Mouse (Mus musculus) embryo, embryonic 11 days (tissue): ENCODE data around the gene Casz1.

Experiments used
- DNase-seq: peaks from one replicate; pipeline ENCODE4 v3.0.0-alpha.2; 2015

Gene Casz1

DNA sequence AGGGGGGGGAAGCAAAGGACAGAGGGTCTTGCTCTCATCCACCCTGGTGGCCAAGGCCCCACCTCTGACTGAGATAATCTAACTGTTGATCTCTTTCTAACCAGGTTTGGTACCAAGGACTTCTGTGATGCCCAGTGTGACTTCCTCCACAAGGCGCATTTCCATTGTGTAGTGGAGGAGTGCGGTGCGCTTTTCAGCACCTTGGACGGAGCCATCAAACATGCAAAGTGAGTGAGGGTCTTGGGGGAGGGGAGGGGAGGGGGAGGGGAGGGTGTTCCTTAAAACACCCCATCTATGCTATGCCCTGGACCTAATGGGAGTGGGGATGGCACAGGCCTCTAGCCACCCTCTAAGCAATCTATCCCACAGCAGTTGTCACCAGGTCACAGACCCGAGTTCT, 138.9 kb downstream of the Casz1 start:
- DNase-seq: no peak

DNA sequence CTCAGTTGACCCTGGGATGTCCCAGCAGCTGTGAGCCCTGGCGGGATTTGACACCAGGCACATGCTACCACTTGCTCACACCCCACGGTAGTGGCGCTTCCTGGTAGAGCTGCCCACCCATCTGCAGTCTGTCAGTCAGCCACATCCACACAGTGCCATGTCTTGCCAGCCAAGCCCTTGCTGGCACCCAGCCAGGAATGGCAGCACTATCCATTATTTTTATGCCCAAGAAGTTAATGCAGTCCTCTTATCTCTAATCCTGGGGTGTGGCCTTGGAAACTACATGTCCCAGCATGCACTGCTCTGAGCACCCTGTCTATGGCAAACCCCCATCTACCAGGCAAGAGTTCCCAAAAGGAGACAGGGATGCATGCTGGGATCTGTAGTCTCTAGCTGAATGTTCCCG, 141.2 kb downstream of the Casz1 start:
- DNase-seq: no peak

DNA sequence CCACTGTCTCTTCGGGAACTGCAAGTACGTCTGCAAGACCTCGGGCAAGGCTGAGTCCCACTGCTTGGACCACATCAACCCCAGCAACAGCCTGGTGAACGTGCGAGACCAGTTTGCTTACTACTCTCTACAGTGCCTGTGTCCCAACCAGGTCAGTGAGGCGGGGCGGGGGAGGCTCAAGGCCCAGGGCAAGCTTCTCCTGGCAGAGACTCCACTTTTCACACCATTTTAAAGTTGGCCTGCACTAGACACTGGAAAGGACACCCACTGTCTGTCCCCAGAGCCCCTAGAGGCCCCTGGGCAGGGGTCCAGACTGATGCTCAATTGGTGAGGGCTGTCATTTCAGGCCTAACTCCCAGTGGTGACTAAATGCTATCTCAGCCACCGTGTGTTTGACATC, 141.8 kb downstream of the Casz1 start:
- no peak for DNase-seq

DNA sequence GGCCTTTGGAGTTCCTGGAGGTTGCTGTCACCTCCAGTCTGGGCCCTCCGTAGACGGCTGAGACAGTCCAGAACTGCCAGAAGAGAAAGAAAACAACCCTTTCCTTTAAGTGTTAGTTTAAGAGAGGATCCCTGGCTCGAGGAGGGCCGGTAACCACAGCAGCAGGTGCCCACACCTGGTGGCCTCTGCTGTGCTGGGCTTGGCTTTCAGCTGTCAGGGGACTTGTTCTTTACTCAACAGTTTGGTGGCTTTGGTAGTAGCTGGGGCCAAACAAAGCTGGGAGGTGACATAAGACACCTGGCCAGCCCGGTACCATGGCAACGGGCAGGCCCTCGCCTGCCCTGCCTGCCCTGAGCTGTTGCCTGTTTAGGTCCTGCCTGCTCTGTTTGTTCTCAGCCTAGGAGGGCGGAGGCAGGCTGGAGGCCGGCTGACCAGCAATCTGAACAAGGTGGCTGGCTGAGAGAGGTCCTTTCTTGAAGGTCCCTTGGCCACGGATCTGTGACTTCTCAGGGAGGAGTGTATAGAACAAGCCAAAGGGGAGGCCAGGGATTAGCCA, 143.7 kb downstream of the Casz1 start:
- peak; percentile 39 for DNase-seq

DNA sequence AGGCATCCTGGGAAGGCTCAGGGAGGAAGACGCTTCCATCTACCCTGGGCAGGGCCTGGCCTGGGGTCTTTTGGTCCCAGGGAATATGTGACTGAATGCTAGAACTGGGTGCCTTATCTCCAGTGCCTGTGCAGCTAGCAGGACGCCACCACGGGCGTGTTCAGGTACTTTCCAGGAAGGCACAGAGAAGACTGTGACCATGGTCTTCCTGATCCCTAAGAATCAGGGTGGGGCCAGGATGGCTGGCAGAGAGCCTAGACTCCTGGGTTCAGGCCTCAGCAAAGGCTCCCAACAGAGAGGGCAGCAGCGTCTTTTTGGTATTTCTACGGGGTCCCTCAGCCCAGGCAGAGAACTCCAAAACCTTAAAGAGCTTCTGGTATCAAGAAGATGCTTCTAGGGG, 146.3 kb downstream of the Casz1 start:
- no peak for DNase-seq

DNA sequence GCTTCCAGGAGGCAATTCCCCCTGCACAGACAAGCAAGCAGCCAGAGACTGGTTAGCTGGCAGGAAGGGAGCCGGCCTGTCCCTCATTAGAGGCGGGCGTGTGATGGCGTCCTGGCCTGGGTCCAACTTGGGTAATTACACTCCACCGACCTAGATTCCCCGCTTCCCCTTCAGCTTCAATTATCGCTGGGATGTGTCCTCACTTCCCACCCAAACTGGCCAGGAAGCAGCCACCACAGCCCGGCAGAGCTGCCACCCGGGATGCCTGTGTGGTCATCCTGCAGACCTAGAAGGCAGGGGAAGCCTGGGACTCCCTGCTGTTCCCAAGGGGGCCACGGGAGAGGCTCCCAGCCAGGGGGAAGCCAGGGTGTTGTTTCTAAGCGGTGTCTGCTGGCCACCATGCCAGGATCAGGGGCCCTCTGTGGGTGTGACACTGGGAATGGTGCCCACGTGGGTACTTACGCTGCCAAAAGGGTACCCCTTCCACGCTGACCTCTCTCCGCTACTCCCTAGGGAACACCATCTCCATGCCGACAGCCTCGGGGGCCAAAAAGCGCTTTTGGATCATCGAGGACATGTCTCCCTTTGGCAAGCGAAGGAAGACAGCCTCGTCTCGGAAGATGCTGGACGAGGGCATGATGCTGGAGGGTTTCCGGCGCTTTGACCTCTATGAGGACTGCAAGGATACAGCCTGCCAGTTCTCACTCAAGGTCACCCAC, 146.9 kb downstream of the Casz1 start:
- peak; percentile 61 for DNase-seq

DNA sequence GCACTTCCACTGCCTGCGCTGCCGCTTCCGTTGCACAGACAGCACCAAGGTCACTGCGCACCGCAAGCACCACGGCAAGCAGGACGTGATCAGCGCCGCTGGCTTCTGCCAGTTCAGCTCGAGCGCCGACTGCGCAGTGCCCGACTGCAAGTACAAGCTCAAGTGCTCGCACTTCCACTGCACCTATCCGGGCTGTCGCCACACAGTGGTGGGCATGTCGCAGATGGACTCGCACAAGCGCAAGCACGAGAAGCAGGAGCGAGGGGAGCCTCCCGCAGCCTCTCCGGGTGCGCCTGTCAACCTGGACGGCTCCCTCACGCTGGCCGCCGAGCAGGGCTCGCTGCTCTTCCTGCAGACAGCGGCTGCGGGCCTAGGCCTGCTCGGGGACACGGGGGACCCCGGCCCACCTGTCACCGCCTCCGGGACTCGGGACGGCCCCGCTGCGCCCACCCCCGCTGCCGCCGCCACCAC, 147.6 kb downstream of the Casz1 start:
- DNase-seq: peak; percentile 55

DNA sequence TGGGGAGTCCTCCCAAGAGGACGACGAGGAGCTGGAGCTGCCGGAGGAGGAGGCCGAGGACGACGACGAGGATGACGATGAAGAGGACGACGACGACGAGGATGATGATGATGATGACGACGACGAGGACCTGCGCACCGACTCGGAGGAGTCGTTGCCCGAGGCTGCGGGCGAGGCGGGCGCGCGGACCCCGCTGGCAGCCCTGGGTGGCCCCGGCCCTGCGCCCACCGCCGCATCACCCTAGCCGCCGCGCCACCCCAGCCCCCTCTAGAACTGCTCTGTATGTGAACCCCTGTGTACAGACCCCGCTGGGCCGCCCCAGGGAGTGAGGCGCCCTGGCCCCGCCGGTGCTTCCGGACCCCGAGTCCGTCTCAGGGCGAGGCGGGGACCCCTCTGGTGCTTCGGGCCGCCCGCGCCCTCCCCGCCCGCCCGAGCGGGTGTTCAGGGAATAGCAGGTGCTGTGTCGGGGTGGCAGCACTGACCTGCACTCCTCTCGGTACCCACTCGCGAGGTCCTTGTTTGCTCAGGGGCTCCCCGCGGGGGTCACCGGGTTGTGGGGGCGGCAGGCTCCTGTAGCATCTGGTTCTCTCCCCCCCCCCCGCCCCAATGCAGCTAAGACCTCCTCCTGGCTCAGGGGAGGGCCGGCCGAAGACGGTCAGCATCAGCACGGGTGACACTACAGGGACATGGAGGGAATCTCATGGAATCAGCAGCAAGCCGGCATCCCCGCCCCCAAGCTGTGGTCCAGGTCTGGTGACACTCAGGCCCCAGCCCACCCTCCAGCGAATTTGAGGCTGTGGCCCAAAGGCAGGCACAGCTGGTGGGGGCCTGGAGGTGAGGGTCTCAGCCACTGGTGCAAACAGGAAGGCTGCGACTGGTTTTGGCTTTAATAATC, 148.3 kb downstream of the Casz1 start:
- peak; percentile 32 for DNase-seq

DNA sequence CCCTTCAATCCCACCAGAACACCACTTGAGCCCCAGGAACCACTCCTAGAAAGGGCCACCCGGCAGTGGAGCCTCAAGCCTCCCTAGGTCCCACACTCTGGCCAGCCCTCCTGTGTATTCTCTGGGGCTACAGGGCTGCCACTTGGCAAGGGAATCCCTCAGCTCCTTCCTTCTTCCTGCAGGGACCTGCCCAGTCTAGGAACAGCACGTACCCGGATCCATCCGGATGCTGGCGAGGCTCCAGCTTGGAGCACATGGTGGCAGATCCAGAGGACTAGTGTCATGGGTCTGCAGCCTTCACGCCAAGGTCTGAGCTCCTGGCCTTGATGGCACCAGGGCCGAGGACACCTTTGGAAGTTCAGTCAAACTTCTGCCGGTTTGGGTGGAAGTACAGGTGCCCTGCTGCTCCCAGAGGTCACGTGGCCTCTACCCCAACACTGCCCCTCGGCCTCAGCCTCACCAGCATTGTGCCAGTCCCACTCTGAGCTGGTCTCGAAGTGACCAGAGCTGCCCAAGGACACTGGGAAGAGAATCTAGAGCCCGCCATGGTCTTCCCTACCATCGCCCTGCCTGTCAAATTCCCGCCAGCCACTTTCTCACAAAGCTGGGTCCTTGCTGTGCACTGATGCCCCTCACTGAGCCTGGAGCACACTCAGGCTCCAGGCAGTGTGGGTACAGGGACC, 151.0 kb downstream of the Casz1 start:
- no peak for DNase-seq

DNA sequence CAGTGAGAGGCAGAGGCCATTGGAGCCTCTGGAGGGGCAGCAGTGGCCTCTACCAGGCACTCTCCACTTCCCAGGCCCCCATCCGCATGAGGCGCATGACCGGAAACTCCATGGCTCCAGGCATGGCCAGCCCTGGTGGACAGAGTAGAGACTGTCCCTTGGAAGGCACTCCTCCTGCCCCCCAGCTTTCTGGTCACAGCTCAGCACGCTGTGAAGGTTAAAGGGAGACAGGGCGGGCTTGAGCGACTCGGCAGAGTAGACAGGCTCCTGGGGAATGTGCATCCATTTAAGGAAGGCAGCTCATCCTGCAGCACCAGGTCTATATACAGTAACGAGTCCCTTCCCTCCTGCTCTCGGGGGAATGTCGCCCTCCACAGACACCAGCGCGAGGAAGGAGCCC, 155.8 kb downstream of the Casz1 start:
- no peak for DNase-seq

DNA sequence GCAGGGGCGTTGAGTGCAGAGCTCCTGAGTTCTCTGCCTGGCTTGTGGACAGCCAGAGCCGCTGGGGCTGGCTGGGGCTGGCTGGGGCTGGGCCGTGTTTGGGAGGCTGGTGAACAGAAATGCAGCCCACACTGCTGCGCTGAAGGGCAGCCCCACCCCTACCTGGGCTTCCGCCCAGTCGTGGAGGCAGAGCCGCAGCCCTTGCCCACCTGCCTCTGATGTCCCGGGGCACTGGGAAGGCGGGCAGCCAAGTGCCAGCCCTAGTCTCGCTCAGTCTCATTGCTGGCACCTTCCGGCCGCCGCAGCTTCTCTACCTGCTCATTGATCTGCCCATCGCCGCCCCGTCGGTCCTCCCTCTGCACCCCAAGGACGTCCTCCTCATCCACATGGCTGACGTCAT, 156.9 kb downstream of the Casz1 start:
- no peak for DNase-seq

DNA sequence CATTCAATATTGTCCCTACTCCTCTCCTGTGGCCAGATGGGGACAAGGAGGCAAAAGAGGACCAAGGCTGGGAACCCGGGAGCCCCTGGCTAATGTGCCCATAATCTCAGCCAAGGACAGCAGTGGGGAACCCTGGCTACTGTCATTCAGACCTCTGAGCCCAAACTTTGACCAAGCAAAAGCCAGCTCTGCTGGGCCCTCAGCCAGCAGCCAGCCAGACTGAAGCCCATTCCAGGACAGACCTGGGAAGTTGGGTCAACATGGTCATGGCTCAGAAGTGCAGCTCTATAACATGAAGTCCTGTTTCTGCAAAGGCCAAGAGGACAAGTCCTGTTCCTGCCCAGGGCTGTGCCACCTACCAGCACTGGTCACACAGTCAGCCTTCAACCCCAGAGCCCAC, 157.9 kb downstream of the Casz1 start:
- no peak for DNase-seq

DNA sequence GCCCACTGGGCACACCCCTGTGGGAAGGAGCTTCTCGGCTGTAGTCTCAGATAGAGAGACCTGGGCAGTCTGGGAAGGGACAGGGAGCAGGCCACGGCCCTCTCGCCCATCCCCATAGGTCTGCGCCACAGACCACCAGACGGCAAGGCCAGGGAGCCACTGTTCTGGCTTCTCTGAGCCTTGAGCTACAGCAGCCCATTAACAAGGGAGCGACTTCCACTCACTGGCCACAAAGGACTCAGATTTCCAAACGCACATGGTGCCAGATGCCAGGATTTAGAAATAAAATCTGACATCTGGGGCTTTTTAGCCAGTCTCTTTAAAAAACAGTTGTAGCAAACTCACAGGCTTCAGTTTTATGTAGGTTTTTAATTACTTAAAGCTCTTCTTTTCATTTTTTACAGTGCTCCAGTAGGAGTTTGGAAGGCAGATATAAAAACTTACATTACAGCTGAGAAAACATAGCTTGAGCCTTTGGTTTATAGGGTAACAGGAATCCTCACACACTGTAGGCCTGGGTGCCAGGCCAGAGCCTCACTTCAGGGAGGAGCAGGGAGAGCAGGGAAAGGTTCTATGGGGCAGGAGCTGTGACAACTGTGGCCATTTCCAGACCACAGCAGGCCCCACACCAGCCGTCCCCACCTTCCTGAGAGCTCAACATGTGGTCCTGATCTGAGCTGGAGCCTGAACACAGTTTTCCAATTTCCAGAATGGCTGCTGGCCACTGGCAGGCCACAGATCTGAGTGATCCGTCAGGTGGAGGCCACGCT, 160.5 kb downstream of the Casz1 start:
- no peak for DNase-seq

DNA sequence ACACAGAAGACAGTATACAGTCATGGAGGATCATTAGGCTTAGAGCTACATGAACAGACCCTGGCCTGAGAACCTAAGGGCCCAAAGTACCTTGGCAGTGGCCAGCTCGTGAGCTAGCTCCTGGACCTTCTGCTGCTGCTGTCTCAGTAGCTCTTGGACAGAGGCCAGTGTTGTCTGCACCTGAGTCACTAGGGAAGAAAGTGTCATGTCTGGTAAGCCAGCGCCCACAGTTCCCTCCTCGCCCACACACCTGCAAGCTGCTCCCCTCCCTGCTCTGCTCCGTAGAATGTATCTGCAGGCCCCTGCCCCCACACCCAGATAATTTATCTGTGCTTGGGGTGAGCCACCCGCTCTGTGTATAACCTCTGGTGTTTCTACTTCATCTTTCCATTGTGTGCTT, 161.9 kb downstream of the Casz1 start:
- DNase-seq: no peak

DNA sequence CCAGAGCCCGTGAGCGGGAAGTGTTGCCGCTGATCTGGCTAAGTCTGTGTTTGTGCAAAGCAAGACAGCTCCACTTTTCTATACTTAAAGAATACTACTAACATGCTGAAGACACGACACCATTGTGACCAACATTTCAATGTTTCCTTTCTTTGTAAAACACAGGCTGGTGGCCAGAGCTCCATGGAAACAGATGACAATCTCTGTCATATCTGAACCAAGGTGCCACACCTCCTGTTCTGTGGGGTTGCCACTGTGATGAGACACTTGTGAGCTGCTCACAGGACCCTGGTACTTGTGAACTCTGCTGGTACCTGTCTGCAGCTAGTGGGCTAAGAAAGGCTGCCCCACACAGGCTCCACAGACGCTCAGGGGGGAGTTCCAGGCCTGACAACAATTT, 164.6 kb downstream of the Casz1 start:
- DNase-seq: no peak

DNA sequence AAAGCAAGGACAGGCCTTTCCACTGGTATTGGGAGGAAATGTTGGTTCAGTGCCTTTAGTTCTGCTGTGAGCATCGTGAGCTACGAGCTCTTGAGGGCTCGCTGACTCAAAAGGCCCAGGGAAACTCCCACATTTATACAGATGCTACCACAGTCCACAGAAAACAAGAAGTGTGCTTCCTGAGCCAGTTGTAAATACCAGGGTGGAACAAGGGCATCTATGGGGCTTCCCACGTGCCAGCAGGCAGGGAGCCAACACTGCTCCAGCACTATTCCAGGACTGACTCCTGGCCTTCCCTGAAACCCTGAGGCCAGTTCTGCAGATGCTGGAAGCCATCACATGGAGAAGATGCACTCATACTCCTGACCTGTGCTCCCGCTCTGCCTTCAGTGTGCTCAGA, 165.4 kb downstream of the Casz1 start:
- DNase-seq: no peak

DNA sequence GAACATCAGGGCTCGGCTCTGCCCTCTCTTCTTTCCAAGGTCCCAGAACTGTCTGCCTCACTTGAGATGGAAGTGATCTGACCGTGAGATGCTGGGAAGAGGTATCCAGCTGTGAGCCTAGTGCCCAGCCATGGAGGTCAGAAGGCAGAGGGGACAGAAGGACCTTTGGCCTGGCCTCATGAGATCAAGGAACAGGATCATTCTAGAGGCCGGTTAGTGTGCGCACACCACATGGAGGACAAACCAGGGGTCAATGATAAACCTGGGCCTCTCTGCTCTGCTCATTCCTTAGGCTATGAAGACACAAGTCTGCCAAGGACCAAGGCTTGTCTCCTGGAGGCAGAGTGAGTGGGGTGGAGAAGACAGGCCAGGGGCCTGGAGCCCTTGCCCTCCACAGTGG, 166.5 kb downstream of the Casz1 start:
- DNase-seq: no peak

DNA sequence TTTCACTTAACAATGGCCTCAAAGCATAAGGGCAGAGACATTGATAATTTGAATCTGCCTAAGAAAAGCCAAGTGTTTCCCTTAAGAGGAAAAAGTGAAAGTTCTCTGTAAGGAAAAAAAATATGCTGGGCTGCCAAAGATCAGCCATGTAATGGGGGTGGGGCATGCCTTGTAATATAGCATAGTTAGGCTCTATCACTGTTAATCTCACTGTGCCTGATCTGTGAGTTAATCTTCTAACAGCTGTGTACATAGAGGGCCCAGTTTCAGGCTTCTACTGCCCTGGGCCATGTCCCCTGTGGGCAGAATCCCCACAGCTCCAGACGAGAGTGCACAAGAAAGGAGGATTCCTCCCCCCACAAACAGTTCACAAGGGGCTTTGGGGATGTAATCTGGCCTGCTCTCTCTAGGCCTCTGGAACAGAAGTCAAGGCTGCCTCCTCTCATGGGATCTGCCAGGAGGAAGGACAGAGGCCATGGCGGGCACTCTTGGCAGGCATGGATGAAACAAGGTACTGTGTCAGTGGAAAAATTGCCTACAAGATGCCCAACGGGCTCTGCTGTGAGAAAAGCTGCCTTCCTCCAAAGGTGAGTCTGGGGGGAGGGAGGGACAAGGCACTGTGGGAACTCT, 167.5 kb downstream of the Casz1 start:
- no peak for DNase-seq

DNA sequence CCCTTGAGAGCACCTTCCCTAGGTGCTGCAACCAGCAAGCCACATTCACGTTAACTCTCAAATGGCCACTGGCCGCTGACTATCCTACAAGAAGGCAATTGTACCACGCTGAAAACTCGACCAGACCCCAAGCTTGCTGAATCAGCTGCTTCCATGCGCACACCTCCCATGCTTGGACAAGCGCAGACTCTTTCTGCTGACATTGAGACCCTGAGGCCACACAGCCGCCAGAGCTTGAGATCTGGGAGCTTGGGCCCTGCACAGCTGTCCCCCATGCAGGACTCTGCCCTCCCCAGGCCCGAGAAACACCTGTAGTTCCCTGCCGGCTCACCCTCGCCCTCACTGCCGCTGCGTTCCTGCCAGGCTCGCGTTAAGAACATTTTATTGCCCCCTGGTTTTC, 168.5 kb downstream of the Casz1 start:
- no peak for DNase-seq

DNA sequence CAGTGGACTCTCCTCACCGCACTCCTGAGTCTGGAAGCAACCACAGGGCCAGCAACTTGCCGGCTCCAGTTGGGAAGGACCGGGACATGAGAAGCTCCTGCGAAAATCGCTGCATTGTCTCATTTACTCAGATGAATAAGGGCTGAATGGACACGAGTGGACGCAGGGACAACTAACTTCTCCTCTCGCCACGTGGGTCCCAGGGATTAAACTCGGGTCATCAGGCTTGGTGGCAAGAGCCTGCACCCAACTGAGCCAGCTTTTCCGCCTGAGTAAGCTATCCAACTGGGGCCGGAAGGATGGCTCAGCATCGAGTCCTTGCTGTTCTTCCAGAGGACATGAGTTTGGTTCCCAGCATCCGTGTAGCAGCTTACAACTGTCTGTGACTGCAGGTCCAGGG, 169.2 kb downstream of the Casz1 start:
- DNase-seq: no peak

DNA sequence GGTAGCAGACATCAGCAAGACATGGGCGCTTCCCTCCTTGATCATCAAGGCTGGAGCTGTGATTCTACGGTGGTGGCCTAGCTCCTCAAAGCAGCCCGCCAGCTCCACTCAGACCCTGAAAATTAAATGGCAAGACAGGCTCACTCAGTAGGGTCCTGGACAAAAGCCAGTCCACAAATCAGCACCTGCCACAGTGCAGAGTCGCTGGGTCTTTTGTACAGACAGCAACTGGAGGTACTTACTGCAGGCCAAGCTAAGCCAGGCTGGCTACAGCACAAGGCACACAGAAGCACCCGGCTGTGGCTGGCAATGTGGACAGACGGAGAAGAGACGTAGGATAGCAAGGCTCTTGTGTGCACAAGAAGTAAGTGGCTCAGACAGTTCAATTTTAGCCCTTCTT, 170.6 kb downstream of the Casz1 start:
- no peak for DNase-seq

DNA sequence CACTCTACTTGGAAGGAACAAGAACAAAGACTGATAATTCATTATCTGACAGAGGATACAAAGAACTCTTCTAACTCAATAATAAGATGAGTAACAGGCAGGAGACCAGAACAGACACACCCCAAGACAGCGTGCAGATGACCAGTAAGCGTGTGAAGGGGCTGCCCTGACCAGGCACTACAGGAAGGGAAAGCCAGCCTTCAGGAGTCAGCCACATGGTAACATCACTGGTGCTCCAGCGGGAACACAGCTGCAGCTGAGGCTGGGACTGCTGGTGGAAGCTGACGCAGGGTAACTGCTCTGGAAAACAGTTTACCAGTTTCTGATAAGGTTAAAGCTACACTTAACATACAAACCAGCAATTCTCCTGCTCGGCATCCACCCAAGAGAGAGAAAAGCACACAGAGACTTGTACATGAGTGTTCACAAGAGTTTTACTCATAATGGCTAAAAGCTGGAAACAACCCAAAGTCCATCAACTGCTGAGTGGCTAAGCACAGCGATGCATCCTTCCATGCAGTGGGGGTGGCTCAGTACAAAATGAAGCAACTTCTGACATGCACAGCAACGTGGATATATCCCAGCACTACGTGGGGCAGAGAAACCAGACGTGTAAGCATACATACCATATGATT, 174.1 kb downstream of the Casz1 start:
- no peak for DNase-seq
